Comparison of ENCODE assay signal across 9 mouse cellular contexts in the genomic region with DNA sequence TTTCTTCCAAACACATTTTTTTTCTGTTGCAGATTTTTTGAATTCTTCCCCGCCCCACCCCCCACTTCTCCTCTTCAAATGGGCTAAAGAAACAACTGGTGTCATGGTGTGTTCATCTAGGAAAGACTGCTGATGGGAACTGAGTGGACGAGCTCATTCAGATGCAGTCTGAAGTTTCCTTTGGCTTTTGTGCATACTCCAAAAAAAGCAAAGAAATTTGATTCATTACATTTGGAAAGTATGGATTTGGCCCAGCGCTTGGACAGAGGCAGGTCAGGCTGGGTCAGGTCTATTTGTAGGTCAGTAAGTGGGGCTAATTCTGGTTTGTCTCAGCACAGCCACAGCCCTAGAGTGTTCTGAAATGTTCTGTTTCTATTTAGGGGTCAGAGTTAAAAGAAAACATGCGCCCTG.
DNase-seq lines count a peak whose midpoint lies in the region; ATAC-seq and TF ChIP-seq lines count a peak whose summit lies in the region.
"Had no signal": no experiment of that assay in that cellular context is flagged by ENCODE, and none has a peak within 500 bp of the region (broad histone marks: within the 10 kb centered on the region; RNA-seq: fewer than 3 reads in every experiment).

No protein-coding gene starts in this region.

- no peak overlapping the region for H3K9ac ChIP-seq in embryonic facial prominence, embryonic 15.5 days
- no peak overlapping the region for H3K9ac ChIP-seq in limb, embryonic 14.5 days (ENCODE audit: low read depth, low read length, severe bottlenecking)
- H3K9ac ChIP-seq in midbrain, embryonic 11.5 days (ENCODE audit: low read length) = no peak overlapping the region
- H3K9ac ChIP-seq: neural tube, embryonic 12.5 days had no signal

- WGBS in embryonic facial prominence, embryonic 15.5 days = 28% methylated on average over 4 of the region's 4 CpGs
- WGBS in limb, embryonic 14.5 days = 44% methylated on average over 4 of the region's 4 CpGs
- 57% methylated on average over 4 of the region's 4 CpGs for WGBS in midbrain, embryonic 11.5 days
- WGBS in thymus, adult 2 months = 91% methylated on average over 4 of the region's 4 CpGs

- intact Hi-C loops in heart, postnatal 10 days (cut with DNase I) = loop anchor here (2.0 kb wide), 1 partner anchor 39 kb away; no protein-coding TSS in a partner anchor

- peak; percentile 15 for DNase-seq in adrenal gland, postnatal 10 days
- DNase-seq in heart, postnatal 10 days = peak; percentile 74 to 78
- DNase-seq in limb, embryonic 14.5 days (ENCODE audit: low spot score) = no peak
- DNase-seq in midbrain, embryonic 11.5 days (ENCODE audit: low spot score, missing footprints) = no peak
- DNase-seq in cerebellum, postnatal 36 days = no peak
- no peak for DNase-seq in thymus, adult 2 months

- 0 out of 2 replicates have a peak, but pooled peaks cover 17% of the 10 kb centered on the region for H3K4me1 ChIP-seq in embryonic facial prominence, embryonic 15.5 days
- no peaks in the 10 kb centered on the region for H3K4me1 ChIP-seq in limb, embryonic 14.5 days (ENCODE audit: control insufficient read depth, insufficient read depth, low read length)
- no peaks in the 10 kb centered on the region for H3K4me1 ChIP-seq in midbrain, embryonic 11.5 days (ENCODE audit: control insufficient read depth, insufficient read depth, low read length)
- no peaks in the 10 kb centered on the region for H3K4me1 ChIP-seq in thymus, adult 2 months (replicated peaks; ENCODE audit: control insufficient read depth, insufficient read depth, low read length)
- H3K4me1 ChIP-seq: neural tube, embryonic 12.5 days had no signal

- H3K4me3 ChIP-seq in embryonic facial prominence, embryonic 15.5 days (replicated peaks) = no peak overlapping the region
- no peak overlapping the region for H3K4me3 ChIP-seq in limb, embryonic 14.5 days (replicated peaks; ENCODE audit: low read length)
- no peak overlapping the region for H3K4me3 ChIP-seq in midbrain, embryonic 11.5 days (ENCODE audit: low read depth, low read length)
- no peak overlapping the region for H3K4me3 ChIP-seq in thymus, adult 2 months (ENCODE audit: control insufficient read depth, insufficient read depth, low read length)
- H3K4me3 ChIP-seq: neural tube, embryonic 12.5 days had no signal

- no peaks in the 10 kb centered on the region for H3K9me3 ChIP-seq in embryonic facial prominence, embryonic 15.5 days (replicated peaks)
- no peaks in the 10 kb centered on the region for H3K9me3 ChIP-seq in limb, embryonic 14.5 days (ENCODE audit: control insufficient read depth, low read length)
- no peaks in the 10 kb centered on the region for H3K9me3 ChIP-seq in midbrain, embryonic 11.5 days (ENCODE audit: control insufficient read depth, low read length)
- H3K9me3 ChIP-seq: neural tube, embryonic 12.5 days had no signal

- no peak overlapping the region; the same call in 1 of the 2 replicates for H3K27ac ChIP-seq in embryonic facial prominence, embryonic 15.5 days (replicated peaks)
- H3K27ac ChIP-seq in limb, embryonic 14.5 days (replicated peaks; ENCODE audit: low read depth, low read length) = no peak overlapping the region
- H3K27ac ChIP-seq in midbrain, embryonic 11.5 days (ENCODE audit: low read depth, low read length) = no peak overlapping the region
- no peak overlapping the region for H3K27ac ChIP-seq in thymus, adult 2 months (ENCODE audit: control insufficient read depth, insufficient read depth, low read length)
- H3K27ac ChIP-seq: neural tube, embryonic 12.5 days had no signal

- no peaks in the 10 kb centered on the region for H3K36me3 ChIP-seq in embryonic facial prominence, embryonic 15.5 days
- no peaks in the 10 kb centered on the region for H3K36me3 ChIP-seq in limb, embryonic 14.5 days (ENCODE audit: control insufficient read depth, insufficient read depth, low read length)
- no peaks in the 10 kb centered on the region for H3K36me3 ChIP-seq in midbrain, embryonic 11.5 days (ENCODE audit: control insufficient read depth, insufficient read depth, low read length)
- H3K36me3 ChIP-seq in thymus, adult 2 months (ENCODE audit: control insufficient read depth, insufficient read depth, low read length) = no peaks in the 10 kb centered on the region
- H3K36me3 ChIP-seq: neural tube, embryonic 12.5 days had no signal

- no peak for TF ChIP-seq POLR2A in limb, embryonic 14.5 days (IDR thresholded peaks at IDR 0.05; ENCODE audit: borderline replicate concordance, extremely low read depth, insufficient read depth, insufficient read length)
- TF ChIP-seq POLR2A in thymus, adult 2 months (IDR thresholded peaks at IDR 0.05; ENCODE audit: control insufficient read depth, extremely low read depth, insufficient read depth, low read length, poor library complexity) = no peak

- ATAC-seq in embryonic facial prominence, embryonic 15.5 days (ENCODE audit: insufficient number of reproducible peaks, low FRiP score, low TSS enrichment, low read depth) = peak; percentile 89
- ATAC-seq in limb, embryonic 14.5 days (ENCODE audit: low FRiP score, low read depth) = peak; percentile 41; the same call in 1 of the 2 replicates
- no peak for ATAC-seq in midbrain, embryonic 11.5 days (ENCODE audit: low FRiP score)
- no peak for ATAC-seq in erythroid progenitor cell, adult 5-6 weeks (replicated peaks; ENCODE audit: low FRiP score, poor library complexity, severe bottlenecking)

- no peak overlapping the region for H3K4me2 ChIP-seq in embryonic facial prominence, embryonic 15.5 days (replicated peaks)
- no peak overlapping the region for H3K4me2 ChIP-seq in limb, embryonic 14.5 days (replicated peaks; ENCODE audit: low read depth, low read length, severe bottlenecking)
- no peak overlapping the region for H3K4me2 ChIP-seq in midbrain, embryonic 11.5 days
- H3K4me2 ChIP-seq: neural tube, embryonic 12.5 days had no signal

- no peak for TF ChIP-seq CTCF in thymus, adult 2 months (IDR thresholded peaks at IDR 0.05; ENCODE audit: borderline replicate concordance, control insufficient read depth, extremely low read depth, insufficient read depth, low read length, poor library complexity)

- H3K27me3 ChIP-seq in embryonic facial prominence, embryonic 15.5 days = no peaks in the 10 kb centered on the region
- H3K27me3 ChIP-seq in limb, embryonic 14.5 days (ENCODE audit: control insufficient read depth, insufficient read depth, low read length) = no peaks in the 10 kb centered on the region
- H3K27me3 ChIP-seq in midbrain, embryonic 11.5 days (ENCODE audit: control insufficient read depth, insufficient read depth, low read length) = no peaks in the 10 kb centered on the region
- no peaks in the 10 kb centered on the region for H3K27me3 ChIP-seq in thymus, adult 2 months (ENCODE audit: control insufficient read depth, insufficient read depth, low read length)
- H3K27me3 ChIP-seq: neural tube, embryonic 12.5 days had no signal

Comparison
In these comparisons a context has a peak if more than half of its experiments do, and no peak if none do; other contexts are left out.
1. DNase-seq: peak in adrenal gland, postnatal 10 days (single experiment) and heart, postnatal 10 days (2 of 2); none in limb, embryonic 14.5 days (single experiment), midbrain, embryonic 11.5 days (single experiment), cerebellum, postnatal 36 days (0 of 2) and thymus, adult 2 months (single experiment).
2. ATAC-seq: peak in embryonic facial prominence, embryonic 15.5 days (single experiment) and limb, embryonic 14.5 days (single experiment); none in midbrain, embryonic 11.5 days (single experiment) and erythroid progenitor cell, adult 5-6 weeks (single experiment).